Mouse (Mus musculus) myocyte (in vitro differentiated cells): ENCODE measurements around the gene Abcb6. TPM values are rescaled to one million over a fixed set of nuclear protein-coding genes. Genes with fewer than 3 reads are reported as not detected.

Source experiments
- H3K27me3 ChIP-seq: one replicate; pipeline ENCODE4 v1.6.1; 2011; ENCODE audit not compliant: control insufficient read depth, insufficient read depth, insufficient read length
- H3K36me3 ChIP-seq: one replicate; pipeline ENCODE4 v1.6.1; 2011; ENCODE audit not compliant: control insufficient read depth, insufficient read depth
- H3K4me2 ChIP-seq: one replicate; pipeline ENCODE4 v1.6.1; 2011; ENCODE audit warnings: low read depth, control low read depth
- H3K4me3 ChIP-seq: one replicate; pipeline ENCODE4 v1.5.1; 2011; ENCODE audit warnings: mild to moderate bottlenecking, control low read depth, moderate library complexity
- H3K79me2 ChIP-seq: one replicate; pipeline ENCODE4 v1.6.1; 2011; ENCODE audit not compliant: control insufficient read depth, insufficient read depth
- H3ac ChIP-seq: one replicate; pipeline ENCODE4 v1.6.1; 2011; ENCODE audit not compliant: control insufficient read depth, insufficient read length
- CEBPB ChIP-seq: IDR thresholded peaks from 2 replicates; pipeline ENCODE4 v1.6.1; 2011; ENCODE audit warnings: mild to moderate bottlenecking, moderate library complexity; ENCODE audit not compliant: poor library complexity, insufficient read depth, severe bottlenecking
- E2F4 ChIP-seq: IDR thresholded peaks from one replicate; pipeline ENCODE4 v1.6.1; 2011; ENCODE audit warnings: mild to moderate bottlenecking, control low read depth, moderate library complexity; ENCODE audit not compliant: insufficient read depth
- MAX ChIP-seq: IDR thresholded peaks from one replicate; pipeline ENCODE4 v1.6.1; 2011; ENCODE audit warnings: low read depth, mild to moderate bottlenecking, control low read depth
- MYOD1 ChIP-seq, 3 experiments: IDR thresholded peaks; one replicate each; pipeline ENCODE4 v1.6.1; 2011; ENCODE audit warnings: control low read depth in 2 of 3, low read depth in 2 of 3, mild to moderate bottlenecking in 2 of 3, moderate library complexity in 1 of 3; ENCODE audit not compliant: insufficient read length in 2 of 3, control insufficient read depth in 1 of 3
- MYOG ChIP-seq, 3 experiments: IDR thresholded peaks; one replicate each; pipeline ENCODE4 v1.6.1; 2011; ENCODE audit warnings: control low read depth in 2 of 3, low read depth in 2 of 3, mild to moderate bottlenecking in 2 of 3; ENCODE audit not compliant: insufficient read length in 2 of 3, control insufficient read depth in 1 of 3, insufficient read depth in 1 of 3
- POLR2A ChIP-seq: IDR thresholded peaks from one replicate; pipeline ENCODE4 v1.6.1; 2011; ENCODE audit warnings: low read depth, mild to moderate bottlenecking, control low read depth, moderate library complexity; ENCODE audit not compliant: insufficient read length
- POLR2AphosphoS2 ChIP-seq: IDR thresholded peaks from one replicate; pipeline ENCODE4 v1.6.1; 2011; ENCODE audit warnings: low read depth, control low read depth; ENCODE audit not compliant: insufficient read length
- REST ChIP-seq: IDR thresholded peaks from one replicate; pipeline ENCODE4 v1.6.1; 2011; ENCODE audit warnings: mild to moderate bottlenecking, control low read depth, moderate library complexity; ENCODE audit not compliant: insufficient read depth, insufficient read length
- SRF ChIP-seq: IDR thresholded peaks from one replicate; pipeline ENCODE4 v1.6.1; 2011; ENCODE audit warnings: low read depth; ENCODE audit not compliant: control insufficient read depth, insufficient read length
- TCF12 ChIP-seq: IDR thresholded peaks from one replicate; pipeline ENCODE4 v1.6.1; 2011; ENCODE audit warnings: mild to moderate bottlenecking, control low read depth; ENCODE audit not compliant: poor library complexity, insufficient read depth, severe bottlenecking
- TCF3 ChIP-seq: IDR thresholded peaks from one replicate; pipeline ENCODE4 v1.6.1; 2011; ENCODE audit warnings: low read depth, control low read depth; ENCODE audit not compliant: insufficient read length
- USF1 ChIP-seq: IDR thresholded peaks from one replicate; pipeline ENCODE4 v1.6.1; 2011; ENCODE audit warnings: low read depth, mild to moderate bottlenecking, control low read depth, moderate library complexity
- polyA plus RNA-seq: library from polyadenylated mRNA; unstranded; fragments of >200 nt; fragmentation: generic; extraction: Trizol; gene quantifications from one replicate; pipeline ENCODE4 v1.2.1, GENCODE M21; 2012; ENCODE audit warnings: missing spikeins

Gene Abcb6
- polyA plus RNA-seq, 1 experiment = 61.4 TPM

- TF ChIP-seq POLR2AphosphoS2 = peak; percentile 91
- TF ChIP-seq TCF3 = no peak
- no peak for TF ChIP-seq REST
- TF ChIP-seq USF1 = no peak
- TF ChIP-seq SRF = peak; percentile 27
- TF ChIP-seq MAX = no peak
- peak; percentile 88 for TF ChIP-seq POLR2A
- Histone ChIP-seq H3ac (peak within 1 kb of the TSS; percentile 64), H3K4me2 (peak within 1 kb of the TSS; percentile 94), H3K27me3 (no peaks in the 10 kb centered on the region), H3K79me2 (peaks cover 27% of the 10 kb centered on the region), H3K4me3 (peak within 1 kb of the TSS; percentile 88), H3K36me3 (peaks cover 20% of the 10 kb centered on the region)
Observed at GRCm38 (mm10) chr1:75210136-75211087, 30.2 kb upstream of the Abcb6 start, which contains the start of the genes Glb1l and Stk16. Gene Glb1l (minus strand): TSS chr1:75210813. Gene Stk16 (plus strand): TSS chr1:75210838.

GRCm38 (mm10) chr1:75208967-75209678 is 28.9 kb upstream of the Abcb6 start:
- no peak overlapping the region for H3K4me2 ChIP-seq
- no peaks in the 10 kb centered on the region for H3K27me3 ChIP-seq
- no peak for TF ChIP-seq E2F4
- TF ChIP-seq USF1 = no peak
- TF ChIP-seq MYOD1 (IDR thresholded peaks at IDR 0.05; ENCODE audit: control insufficient read depth in 1 of 3, insufficient read length in 2 of 3, low read depth in 2 of 3) = no peak
- no peak for TF ChIP-seq REST
- no peak for TF ChIP-seq TCF12
- no peak for TF ChIP-seq POLR2AphosphoS2
- TF ChIP-seq SRF = no peak
- TF ChIP-seq TCF3 = no peak
- TF ChIP-seq MAX = no peak
- TF ChIP-seq MYOG (IDR thresholded peaks at IDR 0.05; ENCODE audit: control insufficient read depth in 1 of 3, insufficient read depth in 1 of 3, insufficient read length in 2 of 3, low read depth in 2 of 3) = no peak
- TF ChIP-seq POLR2A = no peak
- no peak for TF ChIP-seq CEBPB
- no peak overlapping the region for H3ac ChIP-seq
- H3K4me3 ChIP-seq = no peak overlapping the region
- H3K36me3 ChIP-seq = peaks cover 10% of the 10 kb centered on the region
- H3K79me2 ChIP-seq = peaks cover 22% of the 10 kb centered on the region

GRCm38 (mm10) chr1:75201236-75201635 is 21.0 kb upstream of the Abcb6 start:
- H3K4me3 ChIP-seq = no peak overlapping the region
- no peak for TF ChIP-seq MAX
- TF ChIP-seq TCF12 = no peak
- no peak for TF ChIP-seq MYOG (IDR thresholded peaks at IDR 0.05; ENCODE audit: control insufficient read depth in 1 of 3, insufficient read depth in 1 of 3, insufficient read length in 2 of 3, low read depth in 2 of 3)
- no peak for TF ChIP-seq SRF
- no peak overlapping the region for H3ac ChIP-seq
- H3K27me3 ChIP-seq = no peaks in the 10 kb centered on the region
- H3K4me2 ChIP-seq = no peak overlapping the region
- no peaks in the 10 kb centered on the region for H3K79me2 ChIP-seq
- H3K36me3 ChIP-seq = peaks cover 15% of the 10 kb centered on the region

GRCm38 (mm10) chr1:75192452-75192851 is 12.3 kb upstream of the Abcb6 start:
- no peaks in the 10 kb centered on the region for H3K27me3 ChIP-seq
- peak overlapping the region; percentile 69 for H3K4me2 ChIP-seq
- H3K4me3 ChIP-seq = peak overlapping the region; percentile 94
- TF ChIP-seq E2F4 (no peak), MAX (no peak), MYOG (IDR thresholded peaks at IDR 0.05; ENCODE audit: control insufficient read depth in 1 of 3, insufficient read depth in 1 of 3, insufficient read length in 2 of 3, low read depth in 2 of 3) (no peak), USF1 (no peak), REST (no peak), TCF3 (no peak), CEBPB (no peak), SRF (no peak), POLR2A (no peak), TCF12 (no peak), POLR2AphosphoS2 (no peak), MYOD1 (IDR thresholded peaks at IDR 0.05; ENCODE audit: control insufficient read depth in 1 of 3, insufficient read length in 2 of 3, low read depth in 2 of 3) (no peak)
- H3ac ChIP-seq = peak overlapping the region; percentile 89
- H3K79me2 ChIP-seq = peaks cover 6% of the 10 kb centered on the region
- H3K36me3 ChIP-seq = peaks cover 24% of the 10 kb centered on the region
